Mouse (Mus musculus): Measurements from ENCODE around the gene Mlh1. TPM values are rescaled to one million over a fixed set of nuclear protein-coding genes. Genes with fewer than 3 reads are reported as not detected.

The Mlh1 gene
- 18.2 TPM for polyA plus RNA-seq (2014; fragmentation: Illumina TruSeq; extraction: RNeasy Lipid Tissue Mini Kit (QIAGEN cat#74804); ENCODE audit: low replicate concordance)

GRCm38 (mm10) chr9:111271434-111272160 lies at the start of gene Mlh1, which contains the start of gene Epm2aip1:
Mlh1 (minus strand) TSS chr9:111271791.
Epm2aip1 (plus strand) TSS chr9:111271929.

GRCm38 (mm10) chr9:111311031-111311842 lies 39.6 kb upstream of the Mlh1 start, which contains the start of gene Trank1:
Trank1 (plus strand) TSS chr9:111311739.

Other genes starting within 250 kb of the Mlh1 start
- 1.2 TPM for gene Ccrl2, start 214.3 kb downstream of the Mlh1 start, polyA plus RNA-seq (2014; fragmentation: Illumina TruSeq; extraction: RNeasy Lipid Tissue Mini Kit (QIAGEN cat#74804); ENCODE audit: low replicate concordance)
- 95.7 TPM for gene Lrrfip2, start 154.2 kb downstream of the Mlh1 start, polyA plus RNA-seq (2014; fragmentation: Illumina TruSeq; extraction: RNeasy Lipid Tissue Mini Kit (QIAGEN cat#74804); ENCODE audit: low replicate concordance)
- 49.2 TPM for gene Epm2aip1, start 138 bp upstream of the Mlh1 start, polyA plus RNA-seq (2014; fragmentation: Illumina TruSeq; extraction: RNeasy Lipid Tissue Mini Kit (QIAGEN cat#74804); ENCODE audit: low replicate concordance)
- not detected for gene Trank1, start 39.9 kb upstream of the Mlh1 start, polyA plus RNA-seq (2014; fragmentation: Illumina TruSeq; extraction: RNeasy Lipid Tissue Mini Kit (QIAGEN cat#74804); ENCODE audit: low replicate concordance)
- 0.74 TPM for gene Dclk3, start 167.3 kb upstream of the Mlh1 start, polyA plus RNA-seq (2014; fragmentation: Illumina TruSeq; extraction: RNeasy Lipid Tissue Mini Kit (QIAGEN cat#74804); ENCODE audit: low replicate concordance)